Mouse (Mus musculus) testis, adult 2 months (tissue): ENCODE data around the gene Lrp10.

Experiments
- CTCF ChIP-seq: fragments of 200-500 bp; IDR thresholded peaks from 2 replicates; pipeline ENCODE4 v1.5.1; 2012; ENCODE audit warnings: low read depth, mild to moderate bottlenecking, inconsistent platforms, low read length, moderate library complexity; ENCODE audit not compliant: control insufficient read depth, insufficient read depth, insufficient replicate concordance
- POLR2A ChIP-seq: fragments of 200-500 bp; IDR thresholded peaks from 2 replicates; pipeline ENCODE4 v1.6.1; 2012; ENCODE audit warnings: low read depth, mild to moderate bottlenecking, inconsistent platforms, low read length, moderate library complexity; ENCODE audit not compliant: control insufficient read depth

DNA sequence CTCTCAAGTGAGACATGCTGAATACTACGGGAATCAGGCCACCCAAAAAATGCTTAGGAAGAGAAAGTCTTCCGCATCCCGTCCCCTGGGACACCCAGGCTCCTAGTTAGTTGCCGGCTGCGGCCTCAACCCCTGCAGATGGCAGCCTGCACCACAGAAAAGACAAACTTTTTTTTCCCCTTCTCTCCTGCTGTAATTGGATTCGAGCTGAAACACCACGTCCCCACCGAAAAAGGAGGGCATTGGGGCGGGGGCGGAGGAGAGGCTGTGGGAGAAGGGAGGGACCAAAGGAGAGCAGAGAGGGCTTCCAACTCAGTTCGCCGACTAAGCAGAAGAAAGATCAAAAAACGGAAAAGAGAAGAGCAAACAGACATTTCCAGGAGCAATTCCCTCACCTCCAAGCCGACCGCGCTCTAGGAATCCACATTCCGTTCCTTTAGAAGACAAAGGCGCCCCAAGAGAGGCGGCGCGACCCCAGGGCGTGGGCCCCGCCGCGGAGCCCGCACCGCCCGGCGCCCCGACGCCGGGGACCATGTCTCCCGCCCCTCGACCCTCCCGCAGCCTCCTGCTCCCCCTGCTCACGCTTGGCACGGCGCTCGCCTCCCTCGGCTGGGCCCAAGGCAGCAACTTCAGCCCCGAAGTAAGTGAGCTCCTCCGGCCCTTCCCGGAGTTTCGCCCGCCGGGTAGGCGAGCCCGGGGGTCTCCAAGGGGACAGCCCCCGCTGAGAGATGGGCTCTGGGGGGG is 32.4 kb upstream of the Lrp10 start, which contains the start of gene Mmp14:
- no peak for TF ChIP-seq CTCF
- TF ChIP-seq POLR2A, result no peak
